Mouse (Mus musculus): ENCODE results near the gene Lama1. TPM values are rescaled to one million over a fixed set of nuclear protein-coding genes. Genes with fewer than 3 reads are reported as not detected.

The Lama1 gene
- polyA plus RNA-seq, 1 experiment from 2014 or later, result 17.0 TPM

DNA sequence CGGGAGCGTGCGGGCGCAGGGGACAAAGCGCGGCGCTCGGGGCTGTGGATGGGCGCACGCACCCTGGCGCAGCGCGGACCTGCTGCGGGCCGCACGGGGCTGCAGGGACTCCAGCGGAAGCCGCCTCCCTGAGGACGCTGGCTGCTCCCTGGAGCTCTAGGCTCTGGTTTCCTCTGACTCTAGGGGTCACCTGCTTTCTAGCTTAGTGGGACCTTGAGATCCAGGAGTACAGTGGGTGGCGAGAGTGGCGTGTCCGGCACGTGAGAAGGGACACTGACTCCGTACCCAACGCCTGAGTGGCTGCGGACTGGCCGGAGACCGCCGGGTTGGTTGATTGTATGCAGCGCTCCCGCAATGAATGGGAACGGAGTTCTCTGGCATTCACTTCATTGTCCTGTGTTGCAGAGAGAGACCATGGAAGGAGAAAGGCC, 417 bp downstream of the Lama1 start:
- peak overlapping the region; percentile 78 for H3K27ac ChIP-seq (replicated peaks)
- no peaks in the 10 kb centered on the region for H3K27me3 ChIP-seq
- no peaks in the 10 kb centered on the region for H3K9me3 ChIP-seq
- peak overlapping the region; percentile 94 for H3K4me2 ChIP-seq
- under 1% methylated on average over 32 of the region's 32 CpGs for WGBS
- no peaks in the 10 kb centered on the region for H3K36me3 ChIP-seq
- H3K4me1 ChIP-seq (replicated peaks), result peaks cover 57% of the 10 kb centered on the region
- H3K9ac ChIP-seq, result peak overlapping the region; percentile 91
- peak; percentile 74 for ATAC-seq (ENCODE audit: low read depth)
- H3K4me3 ChIP-seq, result peak overlapping the region; percentile 82

DNA sequence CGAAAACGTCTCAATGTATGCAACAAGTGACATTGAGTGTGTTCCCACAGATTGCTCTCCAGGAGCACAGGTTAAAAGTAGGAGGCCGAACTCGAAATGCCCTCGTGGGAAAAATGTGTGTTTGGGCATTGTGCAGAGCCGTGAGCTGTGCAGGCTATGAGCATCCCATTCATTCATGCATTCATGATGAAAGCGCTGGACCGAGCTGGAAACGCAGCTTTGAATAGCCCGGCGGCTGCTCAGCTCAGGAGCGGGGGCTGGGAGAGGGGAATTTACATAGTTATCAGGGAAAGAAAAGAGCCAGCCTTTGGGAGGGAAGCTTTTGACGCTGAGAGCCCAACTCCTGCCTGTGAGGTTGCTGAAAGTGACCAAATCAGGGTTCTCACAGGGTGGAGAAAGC, 1.2 kb downstream of the Lama1 start:
- WGBS, result 1% methylated on average over 13 of the region's 13 CpGs

DNA sequence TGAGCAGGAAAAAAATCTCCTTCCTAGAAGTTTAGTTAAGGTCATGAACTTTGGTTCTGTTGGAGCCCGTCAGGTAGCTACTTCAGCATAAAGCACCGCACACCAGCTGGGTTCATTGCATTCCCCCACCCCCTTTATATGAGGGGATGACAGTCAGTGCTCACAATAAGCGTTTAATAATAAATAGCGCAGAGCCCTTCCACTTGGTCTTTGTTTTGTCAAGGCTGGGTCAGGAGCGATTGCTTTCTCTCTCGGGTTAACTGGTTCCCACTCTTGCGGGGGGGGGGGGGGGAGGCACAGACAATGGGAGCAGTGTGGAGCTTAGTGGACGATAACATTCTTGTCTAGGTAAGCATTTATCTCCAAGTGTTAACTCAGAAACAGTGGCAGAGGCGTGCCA, 4.7 kb downstream of the Lama1 start:
- peak overlapping the region; percentile 94 for H3K4me2 ChIP-seq
- no peaks in the 10 kb centered on the region for H3K9me3 ChIP-seq
- no peak overlapping the region; the same call in 1 of the 2 replicates for H3K27ac ChIP-seq (replicated peaks)
- ATAC-seq (ENCODE audit: low read depth), result no peak
- peaks cover 83% of the 10 kb centered on the region for H3K4me1 ChIP-seq (replicated peaks)
- 5% methylated on average over 9 of the region's 9 CpGs for WGBS
- no peaks in the 10 kb centered on the region for H3K36me3 ChIP-seq
- H3K4me3 ChIP-seq, result peak overlapping the region; percentile 82; the same call in 1 of the 2 replicates
- no peaks in the 10 kb centered on the region for H3K27me3 ChIP-seq
- peak overlapping the region; percentile 49; the same call in 1 of the 2 replicates for H3K9ac ChIP-seq

More for the DNA sequence above, 1.2 kb downstream of the Lama1 start:
- Histone ChIP-seq H3K4me3 (peak overlapping the region; percentile 82), H3K36me3 (no peaks in the 10 kb centered on the region), H3K4me1 (replicated peaks) (peaks cover 64% of the 10 kb centered on the region), H3K9ac (peak overlapping the region; percentile 91), H3K27me3 (no peaks in the 10 kb centered on the region), H3K9me3 (no peaks in the 10 kb centered on the region), H3K4me2 (peak overlapping the region; percentile 94), H3K27ac (replicated peaks) (peak overlapping the region; percentile 78)
- ATAC-seq (ENCODE audit: low read depth), result peak; percentile 66

DNA sequence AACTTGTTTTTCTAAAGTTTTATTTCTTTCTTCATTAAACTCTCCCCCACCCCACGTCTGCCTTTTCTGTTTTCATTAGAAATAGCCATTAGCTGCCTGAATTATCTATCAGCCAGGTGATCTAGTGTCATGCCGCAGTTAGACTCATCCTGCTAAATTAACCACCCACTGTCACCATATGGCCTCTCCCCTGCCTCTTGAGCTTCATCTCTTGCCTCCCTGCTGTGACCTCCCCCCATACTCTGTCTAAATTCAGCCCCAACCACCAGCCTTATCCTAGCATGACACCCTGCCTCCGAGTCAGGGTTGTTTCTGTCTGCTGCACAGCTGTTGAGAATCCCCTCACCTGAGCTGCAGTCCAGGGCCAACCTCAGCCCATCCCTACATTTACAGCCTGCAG, 5.9 kb downstream of the Lama1 start:
- H3K4me3 ChIP-seq, result no peak overlapping the region
- H3K4me1 ChIP-seq (replicated peaks), result peaks cover 87% of the 10 kb centered on the region
- H3K27ac ChIP-seq (replicated peaks), result no peak overlapping the region; the same call in 1 of the 2 replicates
- H3K9me3 ChIP-seq, result no peaks in the 10 kb centered on the region
- ATAC-seq (ENCODE audit: low read depth), result no peak; the same call in 1 of the 2 replicates
- 0 out of 2 replicates have a peak overlapping the region, but pooled peaks have one; percentile 22 for H3K9ac ChIP-seq
- H3K27me3 ChIP-seq, result no peaks in the 10 kb centered on the region
- H3K36me3 ChIP-seq, result no peaks in the 10 kb centered on the region
- no peak overlapping the region for H3K4me2 ChIP-seq
- WGBS, result 21% methylated on average over 3 of the region's 3 CpGs

DNA sequence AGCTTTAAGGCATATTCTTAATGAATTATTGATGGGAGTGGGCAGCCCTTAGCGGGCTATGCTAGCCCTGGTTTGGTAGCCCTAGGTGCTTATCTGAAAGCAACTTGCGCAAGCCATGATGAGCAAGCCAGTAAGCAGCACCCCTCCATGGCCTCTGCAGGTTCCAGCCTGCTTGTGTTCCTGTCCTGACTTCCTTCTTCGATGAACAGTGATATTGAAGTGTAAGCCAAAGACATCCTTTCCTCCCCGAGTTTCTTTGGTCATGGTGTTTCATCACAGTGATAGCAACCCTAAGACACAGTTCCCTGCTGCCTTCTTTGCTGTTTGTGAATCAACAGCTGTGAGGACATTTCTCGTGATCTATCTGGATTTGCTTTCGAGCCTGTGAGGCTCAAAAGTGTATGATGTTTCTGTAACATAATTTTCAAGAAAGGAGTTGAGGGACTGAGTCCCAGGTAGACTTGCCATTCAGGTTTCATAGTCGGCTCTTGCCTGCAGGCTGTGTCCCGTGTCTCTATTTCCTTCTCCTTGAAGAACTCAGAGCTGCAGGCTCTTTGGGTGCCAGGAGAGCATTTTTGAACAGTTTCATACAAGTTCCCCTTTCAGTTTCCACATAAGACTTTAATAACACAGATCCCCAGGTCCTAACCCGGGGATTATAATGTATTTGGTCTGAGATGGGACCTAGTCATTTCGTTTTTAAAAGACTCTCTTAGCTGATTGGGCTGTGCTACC, 8.1 kb downstream of the Lama1 start:
- Histone ChIP-seq H3K9ac (no peak overlapping the region), H3K36me3 (no peaks in the 10 kb centered on the region), H3K4me3 (no peak overlapping the region), H3K27me3 (no peaks in the 10 kb centered on the region), H3K4me2 (no peak overlapping the region), H3K9me3 (no peaks in the 10 kb centered on the region), H3K4me1 (replicated peaks) (peaks cover 81% of the 10 kb centered on the region), H3K27ac (replicated peaks) (no peak overlapping the region)
- WGBS, result 89% methylated on average over 10 of the region's 10 CpGs
- ATAC-seq (ENCODE audit: low read depth), result no peak

DNA sequence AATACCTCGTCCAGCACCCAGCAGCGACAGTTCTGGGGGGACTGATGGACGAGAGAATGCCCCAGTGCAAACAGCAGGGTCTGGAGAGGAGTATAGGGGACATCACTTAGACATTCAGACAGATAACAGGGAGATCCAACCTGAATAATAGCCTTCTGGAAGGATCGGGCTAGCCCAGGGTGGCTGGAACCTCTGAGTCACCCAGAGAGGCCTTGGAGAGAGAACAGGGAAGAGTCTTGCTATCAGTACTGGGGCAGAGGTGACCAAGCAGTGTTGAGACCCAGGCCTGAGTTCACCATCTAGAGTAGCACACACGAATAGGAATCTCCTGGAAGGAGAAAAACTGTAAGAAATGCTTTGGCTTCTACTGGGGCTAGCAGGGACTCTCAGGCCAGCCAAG, 9.3 kb downstream of the Lama1 start:
- Histone ChIP-seq H3K27me3 (no peaks in the 10 kb centered on the region), H3K27ac (replicated peaks) (peak overlapping the region; percentile 47), H3K9me3 (no peaks in the 10 kb centered on the region), H3K4me1 (replicated peaks) (peaks cover 79% of the 10 kb centered on the region), H3K36me3 (no peaks in the 10 kb centered on the region), H3K9ac (no peak overlapping the region), H3K4me2 (no peak overlapping the region), H3K4me3 (no peak overlapping the region)
- WGBS, result 80% methylated on average over 5 of the region's 5 CpGs
- no peak for ATAC-seq (ENCODE audit: low read depth)

DNA sequence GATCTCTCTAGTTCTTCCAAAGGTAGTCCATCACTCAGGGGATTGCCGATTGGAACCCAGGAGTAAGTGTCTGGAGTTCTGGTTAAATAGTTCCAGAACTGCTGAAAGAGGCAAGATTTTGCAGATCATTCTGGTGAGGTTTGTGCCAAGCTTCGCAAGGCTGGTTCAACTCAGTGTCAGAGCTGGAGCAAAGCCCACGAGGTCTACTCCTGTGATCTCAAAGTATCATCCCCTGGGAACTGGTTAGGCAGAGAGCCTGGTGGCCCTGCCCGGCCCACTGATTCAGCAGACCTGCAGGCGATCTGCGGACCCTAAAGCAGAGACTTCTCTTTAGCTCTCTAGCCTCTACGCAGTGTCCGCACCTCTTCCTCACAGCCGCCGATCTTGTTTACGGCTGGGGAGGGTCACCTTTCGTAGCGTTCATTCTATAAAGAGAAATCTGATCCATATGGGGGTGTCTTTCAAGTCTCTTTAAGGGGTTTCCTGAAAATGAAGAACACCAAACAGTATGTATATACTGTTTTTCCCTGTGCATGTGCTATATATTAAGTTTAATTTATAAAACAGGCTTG, 10.8 kb downstream of the Lama1 start:
- Histone ChIP-seq H3K27me3 (no peaks in the 10 kb centered on the region), H3K4me3 (no peak overlapping the region), H3K9me3 (no peaks in the 10 kb centered on the region), H3K27ac (replicated peaks) (peak overlapping the region; percentile 47; the same call in 1 of the 2 replicates), H3K9ac (no peak overlapping the region), H3K4me1 (replicated peaks) (peaks cover 65% of the 10 kb centered on the region), H3K36me3 (no peaks in the 10 kb centered on the region), H3K4me2 (no peak overlapping the region)
- WGBS, result 61% methylated on average over 13 of the region's 13 CpGs
- ATAC-seq (ENCODE audit: low read depth), result no peak

DNA sequence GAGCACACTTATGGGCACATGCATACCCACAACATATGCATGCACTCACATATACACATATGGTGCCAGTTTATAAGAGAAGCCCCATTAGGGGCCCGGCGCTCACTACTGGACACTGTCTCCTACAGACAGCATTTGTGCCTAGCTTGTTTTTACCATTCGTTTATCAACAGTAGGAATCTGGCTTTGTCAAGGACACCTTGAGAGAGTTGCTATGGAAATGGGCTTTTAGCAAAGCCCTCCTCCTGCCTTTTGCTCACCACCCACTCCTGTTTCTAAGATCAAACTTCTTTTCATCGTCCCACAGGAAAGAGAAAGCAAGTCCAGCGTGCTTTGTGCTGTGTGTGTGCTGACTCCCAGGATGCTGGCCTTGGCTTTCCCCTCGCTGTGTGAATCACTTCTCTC, 13.3 kb downstream of the Lama1 start:
- Histone ChIP-seq H3K9ac (no peak overlapping the region), H3K36me3 (no peaks in the 10 kb centered on the region), H3K9me3 (no peaks in the 10 kb centered on the region), H3K4me2 (no peak overlapping the region), H3K4me1 (replicated peaks) (peaks cover 51% of the 10 kb centered on the region), H3K27ac (replicated peaks) (peak overlapping the region; percentile 33), H3K27me3 (no peaks in the 10 kb centered on the region), H3K4me3 (no peak overlapping the region)
- 45% methylated on average over 6 of the region's 6 CpGs for WGBS
- no peak for ATAC-seq (ENCODE audit: low read depth)

DNA sequence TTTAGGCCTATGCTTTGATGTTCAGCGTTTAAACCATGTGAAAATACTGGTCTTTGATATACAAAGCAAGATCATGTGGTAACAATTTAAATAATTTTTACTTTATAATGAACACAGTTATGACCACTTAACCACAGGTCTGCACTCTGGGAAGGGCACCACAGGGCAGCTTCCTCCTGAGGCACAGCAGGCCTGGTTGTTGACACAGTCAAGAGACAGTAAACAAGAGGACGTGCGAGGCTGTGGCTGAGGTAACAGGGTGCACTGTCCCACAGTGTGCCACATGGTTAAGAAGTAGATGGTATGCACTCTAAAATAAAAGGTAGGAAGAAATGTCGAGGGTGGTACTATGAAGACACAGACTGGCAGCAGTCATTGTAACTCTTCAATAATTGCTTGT, 14.3 kb downstream of the Lama1 start:
- 49% methylated on average over 4 of the region's 4 CpGs for WGBS
- Histone ChIP-seq H3K27me3 (no peaks in the 10 kb centered on the region), H3K27ac (replicated peaks) (no peak overlapping the region), H3K4me1 (replicated peaks) (peaks cover 43% of the 10 kb centered on the region), H3K4me2 (no peak overlapping the region), H3K4me3 (no peak overlapping the region), H3K9me3 (no peaks in the 10 kb centered on the region), H3K9ac (no peak overlapping the region), H3K36me3 (peaks cover under 1% of the 10 kb centered on the region; the same call in 1 of the 2 replicates)
- no peak for ATAC-seq (ENCODE audit: low read depth)

DNA sequence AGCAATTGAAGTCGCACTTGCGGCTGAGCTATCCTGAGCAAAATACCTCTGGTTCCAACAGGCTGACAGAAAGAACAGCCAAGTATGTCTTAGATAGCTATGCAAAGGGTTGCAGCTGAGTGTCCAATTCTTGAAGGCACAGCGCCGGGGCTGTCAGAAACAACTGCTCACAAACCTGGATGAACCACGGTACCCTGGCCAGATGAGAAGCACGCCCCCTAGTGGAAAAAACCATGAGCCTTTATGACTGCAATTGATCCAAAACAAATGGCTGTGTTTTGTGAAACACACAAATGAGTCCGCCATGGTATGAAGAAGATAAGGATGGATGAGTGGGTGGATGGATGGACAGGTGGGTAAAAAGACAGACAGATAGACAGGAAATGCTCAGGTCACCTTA, 15.9 kb downstream of the Lama1 start:
- WGBS, result 73% methylated on average over 7 of the region's 7 CpGs
- H3K4me1 ChIP-seq (replicated peaks), result peaks cover 28% of the 10 kb centered on the region
- H3K27me3 ChIP-seq, result no peaks in the 10 kb centered on the region
- H3K4me3 ChIP-seq, result no peak overlapping the region
- no peak overlapping the region for H3K4me2 ChIP-seq
- no peak overlapping the region for H3K9ac ChIP-seq
- H3K27ac ChIP-seq (replicated peaks), result no peak overlapping the region
- ATAC-seq (ENCODE audit: low read depth), result no peak
- H3K9me3 ChIP-seq, result no peaks in the 10 kb centered on the region
- H3K36me3 ChIP-seq, result peaks cover 13% of the 10 kb centered on the region

DNA sequence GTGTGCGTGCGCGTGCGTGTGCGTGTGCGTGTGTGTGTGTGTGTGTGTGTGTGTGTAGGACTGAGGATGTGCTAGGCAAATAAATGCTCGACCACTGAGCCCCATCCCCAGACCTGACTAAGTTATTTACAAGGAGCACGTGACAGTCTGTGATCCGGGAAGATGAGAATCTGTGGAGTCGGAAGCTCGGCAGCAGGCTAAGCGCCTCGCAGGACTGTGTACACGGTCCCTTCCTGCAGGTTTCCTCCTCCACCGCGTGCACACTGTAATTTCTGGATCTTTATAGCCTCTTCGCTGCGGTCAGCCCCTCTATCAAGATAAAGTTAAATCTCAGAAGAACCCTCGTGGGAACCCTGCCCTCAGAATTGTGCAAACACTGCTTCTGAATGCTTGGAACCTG, 18.4 kb downstream of the Lama1 start:
- Histone ChIP-seq H3K4me2 (no peak overlapping the region), H3K9me3 (no peaks in the 10 kb centered on the region), H3K36me3 (peaks cover 16% of the 10 kb centered on the region), H3K4me1 (replicated peaks) (peaks cover 8% of the 10 kb centered on the region), H3K4me3 (no peak overlapping the region), H3K9ac (no peak overlapping the region), H3K27me3 (no peaks in the 10 kb centered on the region), H3K27ac (replicated peaks) (peak overlapping the region; percentile 49)
- ATAC-seq (ENCODE audit: low read depth), result peak; percentile 40; the same call in 1 of the 2 replicates
- 77% methylated on average over 19 of the region's 19 CpGs for WGBS

DNA sequence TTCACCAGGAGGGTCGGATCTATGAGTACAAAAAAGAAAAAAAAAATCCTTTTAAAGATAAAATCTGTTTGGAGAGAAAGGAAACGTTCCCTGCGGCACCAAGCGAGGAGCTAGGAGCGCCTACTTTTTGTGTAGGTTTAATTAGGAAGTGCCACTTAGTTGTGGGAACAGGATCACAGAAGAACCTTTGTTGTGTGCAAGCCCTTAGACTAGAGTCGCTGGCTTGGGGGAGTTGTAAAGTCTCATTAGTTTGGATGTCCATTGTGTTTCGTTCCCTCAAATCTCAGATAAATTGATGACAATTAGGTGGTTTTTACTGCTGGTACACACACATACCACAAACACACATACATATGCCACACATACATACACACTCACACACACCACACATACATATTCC, 25.0 kb downstream of the Lama1 start:
- Histone ChIP-seq H3K4me1 (replicated peaks) (peaks cover 28% of the 10 kb centered on the region), H3K27ac (replicated peaks) (no peak overlapping the region), H3K9me3 (no peaks in the 10 kb centered on the region), H3K9ac (no peak overlapping the region), H3K27me3 (no peaks in the 10 kb centered on the region), H3K4me3 (no peak overlapping the region), H3K36me3 (peaks cover 9% of the 10 kb centered on the region; the same call in 1 of the 2 replicates), H3K4me2 (no peak overlapping the region)
- no peak for ATAC-seq (ENCODE audit: low read depth)
- 58% methylated on average over 7 of the region's 7 CpGs for WGBS

Data from neural tube, embryonic 13.5 days (tissue).